Mouse (Mus musculus) heart, adult 2 months (tissue): ENCODE data around the gene Ppp1r37. TPM values are rescaled to one million over a fixed set of nuclear protein-coding genes. Genes with fewer than 3 reads are reported as not detected.

Experiments used
- DNase-seq, 2 experiments: peaks; one replicate each; pipeline ENCODE4 v3.0.0; 2021
- H3K27ac ChIP-seq: fragments of 200-600 bp; 2 replicates; pipeline ENCODE4 v1.8.1; 2022
- H3K27me3 ChIP-seq: fragments of 200-500 bp; 2 replicates; pipeline ENCODE4 v1.6.1; 2012; ENCODE audit warnings: mild to moderate bottlenecking, low read length, inconsistent platforms, mixed read lengths; ENCODE audit not compliant: control insufficient read depth, insufficient read depth
- H3K36me3 ChIP-seq: fragments of 200-500 bp; 2 replicates; pipeline ENCODE4 v1.6.1; 2012; ENCODE audit warnings: low read length, inconsistent platforms; ENCODE audit not compliant: control insufficient read depth, insufficient read depth
- H3K4me1 ChIP-seq: fragments of 200-500 bp; 2 replicates; pipeline ENCODE4 v1.6.1; 2011; ENCODE audit warnings: low read length; ENCODE audit not compliant: control insufficient read depth, insufficient read depth
- H3K4me3 ChIP-seq: fragments of 200-600 bp; 2 replicates; pipeline ENCODE4 v1.8.1; 2022
- H3K79me2 ChIP-seq: fragments of 200-500 bp; replicated peaks from 2 replicates; pipeline ENCODE4 v1.6.1; 2012; ENCODE audit warnings: mild to moderate bottlenecking, inconsistent platforms, low read length, moderate library complexity, mixed read lengths; ENCODE audit not compliant: control insufficient read depth, insufficient read depth
- H3K9ac ChIP-seq: fragments of 200-500 bp; 2 replicates; pipeline ENCODE4 v1.6.1; 2012; ENCODE audit warnings: low read depth, mild to moderate bottlenecking, control low read depth, inconsistent platforms, low read length, mixed read lengths
- CTCF ChIP-seq: fragments of 200-600 bp; IDR thresholded peaks from 2 replicates; pipeline ENCODE4 v1.8.1; 2022; ENCODE audit warnings: antibody characterized with exemption, mild to moderate bottlenecking, moderate library complexity
- EP300 ChIP-seq: fragments of 200-500 bp; IDR thresholded peaks from 2 replicates; pipeline ENCODE4 v1.6.1; 2011; ENCODE audit warnings: low read depth, low read length, control low read depth; ENCODE audit not compliant: insufficient read depth
- POLR2A ChIP-seq: fragments of 200-500 bp; IDR thresholded peaks from 2 replicates; pipeline ENCODE4 v1.6.1; 2011; ENCODE audit warnings: mild to moderate bottlenecking, low read depth, low read length, control low read depth; ENCODE audit not compliant: insufficient read depth
- WGBS: fragments of 180-500 bp; shearing (Covaris S2); methylation state at CpG from one replicate; pipeline ENCODE4 v1.1.7; 2018; 5-methylcytosine and 5-hydroxymethylcytosine counted together
- intact Hi-C: fragments of 180-260 bp; cut with DNase I; formaldehyde crosslinking; loops from one replicate; pipeline ENCODE4 v1.15.1; 2025
- polyA plus RNA-seq: library from polyadenylated mRNA; depleted of rRNA; stranded (reverse); fragments of >200 nt; gene quantifications from 2 replicates; pipeline ENCODE4 v1.2.3, GENCODE M21; 2012
- total RNA-seq, 2 experiments: library from RNA; stranded (reverse); gene quantifications; 2 replicates each; pipeline ENCODE4 v1.2.3; 2021

Ppp1r37 gene
- total and polyA plus RNA-seq, 3 experiments, result 58.0 to 69.5 (median 66.4) TPM

- no peak for DNase-seq
- Histone ChIP-seq H3K4me1 (peaks cover 7% of the 10 kb centered on the region), H3K27ac (no peak overlapping the region), H3K27me3 (peaks cover 3% of the 10 kb centered on the region; the same call in 1 of the 2 replicates), H3K9ac (no peak overlapping the region), H3K36me3 (no peaks in the 10 kb centered on the region), H3K79me2 (no peaks in the 10 kb centered on the region; the same call in 1 of the 2 replicates), H3K4me3 (no peak overlapping the region)
- TF ChIP-seq EP300, result no peak
- no peak for TF ChIP-seq POLR2A
- no peak for TF ChIP-seq CTCF
- 40% methylated on average over 3 of the region's 3 CpGs for WGBS
- intact Hi-C loops, result no loop called here
These were observed 12.7 kb upstream of the Ppp1r37 start for GRCm38 (mm10) chr7:19575559-19575958.

GRCm38 (mm10) chr7:19573776-19574140 is 10.9 kb upstream of the Ppp1r37 start:
- H3K27me3 ChIP-seq, result peaks cover 3% of the 10 kb centered on the region; the same call in 1 of the 2 replicates
- no peaks in the 10 kb centered on the region for H3K36me3 ChIP-seq
- WGBS, result 14% methylated on average over 16 of the region's 16 CpGs
- intact Hi-C loops, result loop anchor here (1.0 to 2.0 kb wide), 2 partner anchors 12 to 63 kb away; no protein-coding TSS in a partner anchor
- H3K4me3 ChIP-seq, result peak overlapping the region; percentile 80
- peak overlapping the region; percentile 95 for H3K27ac ChIP-seq
- no peak for DNase-seq
- H3K9ac ChIP-seq, result peak overlapping the region; percentile 91
- TF ChIP-seq EP300 (no peak), CTCF (no peak), POLR2A (no peak)
- H3K4me1 ChIP-seq, result peaks cover 7% of the 10 kb centered on the region
- no peaks in the 10 kb centered on the region; the same call in none of the 2 replicates for H3K79me2 ChIP-seq

- Histone ChIP-seq H3K27ac (peak overlapping the region; percentile 95), H3K27me3 (peaks cover 3% of the 10 kb centered on the region; the same call in 1 of the 2 replicates), H3K36me3 (no peaks in the 10 kb centered on the region), H3K4me3 (peak overlapping the region; percentile 80), H3K79me2 (no peaks in the 10 kb centered on the region; the same call in none of the 2 replicates), H3K9ac (peak overlapping the region; percentile 91), H3K4me1 (peaks cover 7% of the 10 kb centered on the region)
- DNase-seq, result peak; percentile 88 to 92
- intact Hi-C loops, result loop anchor here (1.0 to 2.0 kb wide), 2 partner anchors 12 to 62 kb away; no protein-coding TSS in a partner anchor
- TF ChIP-seq EP300 (peak; percentile 50; the same call in 1 of the 2 replicates), POLR2A (peak; percentile 67), CTCF (peak; percentile 54)
- under 1% methylated on average over 53 of the region's 53 CpGs for whole genome bisulfite sequencing
These were observed 10.3 kb upstream of the Ppp1r37 start for GRCm38 (mm10) chr7:19572926-19573775.

DNA sequence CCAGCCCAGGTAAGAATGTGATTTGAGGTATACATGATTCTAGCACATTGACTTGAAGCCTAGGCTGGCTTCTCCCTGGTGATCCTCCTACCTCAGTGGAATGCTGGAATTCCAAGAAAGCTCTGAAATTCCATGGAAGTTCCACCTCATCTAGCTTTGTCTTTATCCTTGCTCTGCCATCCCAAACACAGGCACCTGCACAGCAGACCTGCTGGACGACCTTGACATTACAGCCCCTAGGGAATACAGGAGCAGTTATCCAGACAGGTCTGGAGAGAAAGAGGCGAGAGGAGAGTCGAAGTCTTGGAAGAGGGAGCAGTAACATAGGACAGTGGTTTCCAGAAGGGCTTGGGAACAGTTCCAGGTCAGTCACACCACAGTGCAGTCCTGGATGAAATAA is 6.8 kb upstream of the Ppp1r37 start:
- no peaks in the 10 kb centered on the region for H3K27me3 ChIP-seq
- no peak overlapping the region for H3K27ac ChIP-seq
- no peak overlapping the region for H3K9ac ChIP-seq
- DNase-seq, result no peak
- H3K79me2 ChIP-seq, result no peaks in the 10 kb centered on the region; the same call in none of the 2 replicates
- TF ChIP-seq CTCF (no peak), POLR2A (no peak), EP300 (no peak)
- no peaks in the 10 kb centered on the region for H3K36me3 ChIP-seq
- peaks cover 4% of the 10 kb centered on the region; the same call in 1 of the 2 replicates for H3K4me1 ChIP-seq
- 77% methylated on average over 3 of the region's 3 CpGs for WGBS
- intact Hi-C loops, result no loop called here
- no peak overlapping the region for H3K4me3 ChIP-seq

GRCm38 (mm10) chr7:19567426-19567825 is 4.5 kb upstream of the Ppp1r37 start:
- DNase-seq, result no peak
- H3K27ac ChIP-seq, result no peak overlapping the region
- TF ChIP-seq EP300 (no peak), CTCF (no peak), POLR2A (no peak)
- H3K4me1 ChIP-seq, result peaks cover 5% of the 10 kb centered on the region
- intact Hi-C loops, result no loop called here
- no peak overlapping the region for H3K9ac ChIP-seq
- WGBS, result 90% methylated on average over 8 of the region's 8 CpGs
- no peaks in the 10 kb centered on the region; the same call in 1 of the 2 replicates for H3K79me2 ChIP-seq
- H3K27me3 ChIP-seq, result no peaks in the 10 kb centered on the region
- no peak overlapping the region for H3K4me3 ChIP-seq
- H3K36me3 ChIP-seq, result no peaks in the 10 kb centered on the region

- Histone ChIP-seq H3K4me3 (no peak overlapping the region), H3K27ac (no peak overlapping the region), H3K27me3 (no peaks in the 10 kb centered on the region), H3K9ac (no peak overlapping the region), H3K79me2 (no peaks in the 10 kb centered on the region; the same call in 1 of the 2 replicates), H3K36me3 (no peaks in the 10 kb centered on the region), H3K4me1 (peaks cover 5% of the 10 kb centered on the region)
- TF ChIP-seq POLR2A (no peak), EP300 (no peak), CTCF (no peak)
- 97% methylated on average over 2 of the region's 2 CpGs for WGBS
- intact Hi-C loops, result no loop called here
- no peak for DNase-seq
These were observed 2.9 kb upstream of the Ppp1r37 start for GRCm38 (mm10) chr7:19565803-19566202.
